Mouse (Mus musculus) splenic B cell, adult 2 months (primary cell): ENCODE results near the gene Trmt2a.

Experiments
- DNase-seq: peaks from one replicate; pipeline ENCODE4 v3.0.0-alpha.2; 2011; ENCODE audit warnings: low read depth, low spot score
- H3K27me3 ChIP-seq: 2 replicates; pipeline ENCODE4 v1.6.1; 2012; ENCODE audit warnings: mild to moderate bottlenecking, low read length, moderate library complexity, mixed read lengths; ENCODE audit not compliant: control insufficient read depth, poor library complexity, insufficient read depth, severe bottlenecking
- H3K36me3 ChIP-seq: 2 replicates; pipeline ENCODE4 v1.6.1; 2012; ENCODE audit warnings: mild to moderate bottlenecking, low read length, moderate library complexity, mixed read lengths; ENCODE audit not compliant: control insufficient read depth, poor library complexity, insufficient read depth, severe bottlenecking

Gene Trmt2a

DNA sequence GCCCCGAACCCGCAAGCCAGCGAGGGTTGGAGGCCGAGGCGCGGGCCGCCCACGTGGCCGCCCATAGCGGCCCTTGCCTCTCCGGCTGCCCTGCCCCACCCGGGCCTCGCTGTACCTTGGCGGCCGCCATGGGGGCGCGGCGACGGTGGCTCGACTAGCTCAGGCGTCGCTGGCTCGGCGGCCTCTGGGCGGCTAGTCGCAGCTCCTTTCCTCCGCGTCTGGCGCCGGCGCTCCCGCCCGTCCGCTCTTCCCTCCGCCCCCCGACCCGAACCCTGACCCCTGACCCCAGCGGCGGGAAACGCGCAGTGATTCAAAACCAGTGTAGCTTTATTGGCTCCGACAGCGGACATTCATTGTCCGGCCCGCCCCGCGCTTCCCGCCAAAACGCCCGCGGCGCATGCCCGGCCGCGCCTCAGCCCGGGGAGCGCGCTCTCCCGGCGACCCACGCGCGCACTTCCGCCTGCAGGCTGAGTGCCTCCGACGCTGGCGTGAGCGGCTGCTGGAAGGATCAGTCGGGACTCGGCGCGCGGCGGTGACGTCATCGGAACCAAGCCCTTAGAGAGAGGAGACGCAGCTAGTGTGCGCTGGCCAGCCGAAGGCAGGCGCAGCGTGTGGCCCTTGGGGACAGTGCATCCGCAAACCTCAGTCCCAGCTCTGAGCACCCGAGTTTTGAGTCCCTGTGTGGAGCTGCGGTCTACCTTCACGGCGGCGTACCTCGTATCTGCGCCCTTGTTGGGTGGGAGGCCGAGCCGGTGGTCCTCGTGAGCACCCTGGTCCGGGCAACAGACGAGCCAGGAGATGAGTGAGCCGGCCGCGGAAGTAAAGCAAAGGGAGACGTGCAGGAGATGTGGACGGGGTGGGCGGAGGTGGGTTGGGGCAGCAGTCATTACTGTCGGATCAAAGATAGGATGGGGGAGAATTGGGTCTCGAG is at the start of gene Trmt2a, which contains the start of gene Ranbp1:
Gene Trmt2a, plus strand, starts transcription at position 247 of the 931 bp plus-strand sequence.
Gene Ranbp1, minus strand, starts transcription at position 300 of the 931 bp plus-strand sequence.
- DNase-seq, result peak; percentile 99
- no peaks in the 10 kb centered on the region for H3K27me3 ChIP-seq
- H3K36me3 ChIP-seq, result peaks cover 7% of the 10 kb centered on the region

DNA sequence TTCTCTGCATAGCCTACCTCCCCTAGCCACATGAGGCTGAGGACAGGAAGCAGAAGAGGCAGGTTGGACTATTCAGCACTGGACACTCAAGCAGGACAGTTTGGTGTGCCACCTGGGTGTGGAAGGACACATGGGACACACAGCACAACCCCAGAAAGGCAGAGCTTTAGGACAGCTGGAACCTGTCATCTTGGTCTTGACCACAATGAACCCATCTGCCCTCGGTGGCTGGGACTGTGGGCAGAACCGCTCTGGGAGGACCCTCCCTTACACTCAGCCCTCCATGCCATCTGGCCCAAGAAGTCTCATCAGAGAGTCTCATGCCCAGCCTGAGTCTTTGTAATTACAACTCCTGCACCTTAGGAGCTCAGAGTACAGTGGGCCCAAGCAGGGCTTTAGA is 48.4 kb upstream of the Trmt2a start:
- Histone ChIP-seq H3K36me3 (no peaks in the 10 kb centered on the region), H3K27me3 (no peaks in the 10 kb centered on the region)
- DNase-seq, result no peak

DNA sequence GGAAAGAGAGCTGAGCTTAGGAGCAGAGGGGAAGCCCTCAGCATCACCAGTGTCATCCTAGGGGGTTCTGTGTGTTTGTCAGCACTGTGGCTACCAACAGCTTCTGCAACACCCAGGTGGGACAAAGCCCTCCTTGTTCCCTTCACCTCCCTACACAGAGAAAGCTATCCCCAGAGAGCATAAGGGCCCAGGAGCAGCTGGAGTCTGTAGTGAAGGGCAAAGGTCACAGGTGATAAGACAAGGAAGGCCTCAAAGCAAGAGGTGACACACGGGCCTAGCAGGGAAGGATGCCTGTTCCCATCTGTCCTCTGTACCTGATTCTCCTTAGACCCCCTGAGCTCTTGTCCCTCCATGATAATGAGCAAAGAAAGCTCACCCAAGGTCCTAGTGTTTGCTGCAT is 46.9 kb upstream of the Trmt2a start:
- no peaks in the 10 kb centered on the region for H3K27me3 ChIP-seq
- no peak for DNase-seq
- no peaks in the 10 kb centered on the region for H3K36me3 ChIP-seq

DNA sequence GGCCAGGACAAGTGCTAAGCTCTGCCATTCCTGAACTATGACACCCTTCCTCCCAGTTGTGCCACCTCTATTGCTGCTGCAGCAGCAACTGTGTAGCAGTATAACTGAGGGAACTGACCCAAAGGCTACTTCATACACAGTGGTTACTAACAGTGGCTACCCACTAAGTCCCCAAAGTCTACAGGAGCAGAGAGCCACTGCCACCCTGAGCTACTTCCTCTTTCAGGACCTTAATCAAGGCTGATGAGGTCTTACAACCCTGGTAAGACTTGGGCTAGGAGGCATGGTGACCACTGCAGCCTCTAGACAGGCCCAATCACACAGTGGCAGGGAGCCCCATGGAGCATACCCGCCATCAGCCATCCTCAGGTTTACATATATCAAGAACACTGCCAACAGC is 46.4 kb upstream of the Trmt2a start:
- Histone ChIP-seq H3K36me3 (no peaks in the 10 kb centered on the region), H3K27me3 (no peaks in the 10 kb centered on the region)
- DNase-seq, result no peak

DNA sequence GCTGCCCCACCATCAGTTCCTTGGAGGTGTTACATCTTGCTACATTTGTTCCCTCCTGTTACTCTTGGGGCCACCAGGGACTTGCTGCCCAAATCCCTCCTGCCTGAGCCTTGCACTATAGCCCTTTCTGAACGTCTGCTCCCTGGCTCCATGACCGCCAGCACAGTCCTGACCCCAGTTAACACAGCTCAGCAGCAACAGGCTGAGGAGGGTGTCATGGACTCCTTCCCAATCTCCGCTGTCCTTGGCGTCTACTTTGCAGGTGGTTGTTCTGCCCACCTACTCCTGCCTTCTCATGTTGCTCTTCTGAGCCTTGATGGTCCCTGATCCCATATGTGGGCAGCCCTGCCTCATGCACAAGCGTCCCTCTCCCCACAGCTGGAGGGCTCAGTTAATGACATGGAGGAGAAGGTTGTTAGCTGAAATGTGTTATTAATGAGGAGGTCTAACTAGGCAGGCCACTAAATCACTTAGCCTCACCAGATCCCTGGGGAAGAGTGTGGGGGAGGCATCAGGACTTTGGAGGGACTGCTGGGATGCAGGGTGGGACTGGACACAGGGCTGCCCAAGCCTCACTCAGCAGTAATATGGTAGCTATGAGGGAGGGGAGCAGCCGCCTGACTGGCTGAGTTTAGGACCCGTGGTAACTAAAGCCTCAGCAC is 44.9 kb upstream of the Trmt2a start:
- no peak for DNase-seq
- no peaks in the 10 kb centered on the region for H3K27me3 ChIP-seq
- no peaks in the 10 kb centered on the region for H3K36me3 ChIP-seq

DNA sequence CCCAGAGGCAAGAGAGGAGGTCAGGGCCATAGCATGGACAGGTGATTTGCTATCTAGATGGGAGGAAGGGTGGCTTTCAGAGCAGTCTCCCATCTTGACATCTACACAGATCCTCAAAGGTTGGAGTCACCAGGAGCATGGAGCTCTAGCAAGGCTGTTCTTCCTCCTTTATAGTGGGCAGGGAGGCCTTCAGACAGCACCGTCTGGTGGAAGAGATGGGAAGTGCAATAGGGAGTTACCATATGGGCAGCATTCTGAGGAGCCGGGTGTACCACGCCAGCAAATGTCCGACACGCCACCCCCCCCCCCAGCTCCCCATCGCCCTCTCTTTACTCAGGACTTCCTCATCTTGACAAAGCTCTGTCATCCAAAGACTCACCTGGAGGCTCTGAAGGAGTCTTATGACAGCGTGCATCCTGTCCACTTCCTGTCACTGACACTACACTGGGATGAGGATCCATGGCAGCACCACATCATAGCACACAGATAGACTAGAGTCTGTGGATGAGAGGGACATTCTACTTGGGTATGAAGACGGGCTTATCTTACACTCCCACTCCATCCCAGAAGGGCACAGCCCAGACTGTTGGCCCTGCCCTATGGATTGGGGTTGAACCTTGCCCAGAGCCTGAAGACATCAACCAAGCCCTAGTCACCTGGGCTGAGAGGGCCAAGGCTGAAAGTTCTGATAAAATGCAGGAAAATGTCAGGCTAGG is 37.6 kb upstream of the Trmt2a start:
- Histone ChIP-seq H3K36me3 (no peaks in the 10 kb centered on the region), H3K27me3 (no peaks in the 10 kb centered on the region)
- peak; percentile 58 for DNase-seq

DNA sequence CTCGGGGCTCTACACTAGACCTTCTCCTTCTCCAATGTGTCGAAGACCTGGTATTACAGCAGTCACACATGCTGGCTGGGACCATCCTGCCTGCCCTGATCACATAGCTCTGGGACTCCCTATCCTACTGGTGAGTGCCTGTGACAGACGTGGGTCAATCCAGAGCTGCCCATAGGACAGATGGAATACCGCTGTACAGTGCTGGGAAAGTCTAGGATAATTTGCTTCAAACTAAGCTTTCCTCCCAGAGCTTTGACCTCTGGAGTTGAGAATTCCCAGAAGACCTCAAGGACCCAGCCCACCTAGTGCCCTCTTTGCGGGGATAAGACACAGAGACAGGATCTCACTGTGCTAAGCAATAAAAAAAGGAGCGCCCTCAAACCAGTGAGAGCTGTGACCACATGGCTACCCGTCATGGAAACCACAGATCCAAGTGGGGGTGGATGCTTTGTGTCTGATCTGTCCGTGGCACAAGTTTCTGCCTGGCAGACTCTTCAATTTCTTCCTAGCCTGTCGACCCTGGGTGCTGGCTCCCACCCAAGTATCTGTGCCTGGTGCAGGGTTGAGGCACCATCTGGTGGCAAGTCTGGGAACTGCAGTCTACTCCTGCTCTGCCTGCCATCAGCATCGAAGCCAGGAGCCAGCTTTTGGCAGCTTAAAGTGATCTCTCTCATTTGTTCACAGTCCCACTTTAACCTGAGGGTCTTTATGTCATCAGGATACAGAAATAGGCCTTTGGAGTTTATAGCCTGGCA is 36.9 kb upstream of the Trmt2a start:
- no peaks in the 10 kb centered on the region for H3K36me3 ChIP-seq
- H3K27me3 ChIP-seq, result no peaks in the 10 kb centered on the region
- peak; percentile 82 for DNase-seq

DNA sequence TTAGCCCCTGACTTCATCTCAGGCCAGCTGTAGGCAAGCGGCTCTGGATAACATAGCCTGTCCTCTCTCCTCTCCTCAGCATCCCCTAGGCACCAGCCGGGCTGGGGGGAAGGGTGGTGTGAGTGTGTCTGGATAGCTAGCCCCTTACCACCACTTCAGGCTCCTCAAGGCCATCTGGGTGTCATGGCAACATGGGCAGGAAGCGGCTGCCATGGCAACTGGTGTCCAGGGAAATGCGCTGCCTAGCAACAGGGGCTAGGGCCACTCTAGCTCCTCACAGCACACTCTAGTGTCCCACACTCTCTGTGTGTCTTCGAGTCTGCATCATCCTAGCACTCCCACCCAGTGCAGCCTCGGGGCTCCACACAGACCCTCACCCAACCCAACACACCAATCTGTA is 34.8 kb upstream of the Trmt2a start:
- no peaks in the 10 kb centered on the region for H3K27me3 ChIP-seq
- no peak for DNase-seq
- no peaks in the 10 kb centered on the region for H3K36me3 ChIP-seq

DNA sequence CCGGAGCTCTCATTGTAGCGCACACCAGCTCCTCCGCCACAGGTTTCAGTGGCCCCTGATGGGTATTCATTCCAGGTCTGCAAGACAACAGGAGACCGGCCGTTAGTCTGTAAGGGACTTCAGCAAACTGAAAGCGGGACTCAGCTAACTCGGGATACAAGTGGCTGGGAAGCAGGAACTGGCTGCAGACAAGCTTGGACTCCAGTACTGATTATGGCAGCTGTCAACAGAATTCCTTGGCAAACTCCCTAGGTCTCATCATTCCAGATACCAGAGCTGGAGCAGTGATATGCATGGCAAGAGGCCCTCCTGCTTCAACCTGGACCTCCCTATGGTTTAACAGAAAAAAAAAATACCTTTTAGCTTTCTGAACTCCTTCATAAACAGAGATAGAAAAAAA is 33.6 kb upstream of the Trmt2a start:
- H3K27me3 ChIP-seq, result no peaks in the 10 kb centered on the region
- no peak for DNase-seq
- no peaks in the 10 kb centered on the region for H3K36me3 ChIP-seq

DNA sequence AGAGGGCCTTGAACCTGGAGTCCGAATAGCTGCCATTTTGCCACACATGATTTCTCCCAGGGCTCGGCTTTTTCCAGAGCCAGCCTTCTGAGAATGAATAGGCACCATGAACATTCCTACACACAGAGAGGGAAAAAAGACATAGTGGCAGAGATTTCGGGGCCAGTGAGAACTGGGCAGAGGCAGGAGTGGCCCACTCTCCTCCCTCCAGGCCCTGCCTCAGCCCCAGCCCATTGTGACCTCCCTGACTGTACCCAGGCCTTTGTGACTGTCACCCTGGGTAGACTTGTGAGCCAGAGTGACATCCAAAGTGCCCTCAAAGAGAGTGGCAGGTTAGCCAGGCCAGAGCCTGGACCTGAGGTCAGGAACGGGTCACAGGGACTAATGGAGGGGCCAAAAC is 30.9 kb upstream of the Trmt2a start, which contains the start of gene Ccdc188:
Gene Ccdc188, plus strand, starts transcription at position 301 of the 400 bp plus-strand sequence.
- DNase-seq, result no peak
- no peaks in the 10 kb centered on the region for H3K27me3 ChIP-seq
- peaks cover under 1% of the 10 kb centered on the region; the same call in 1 of the 2 replicates for H3K36me3 ChIP-seq

DNA sequence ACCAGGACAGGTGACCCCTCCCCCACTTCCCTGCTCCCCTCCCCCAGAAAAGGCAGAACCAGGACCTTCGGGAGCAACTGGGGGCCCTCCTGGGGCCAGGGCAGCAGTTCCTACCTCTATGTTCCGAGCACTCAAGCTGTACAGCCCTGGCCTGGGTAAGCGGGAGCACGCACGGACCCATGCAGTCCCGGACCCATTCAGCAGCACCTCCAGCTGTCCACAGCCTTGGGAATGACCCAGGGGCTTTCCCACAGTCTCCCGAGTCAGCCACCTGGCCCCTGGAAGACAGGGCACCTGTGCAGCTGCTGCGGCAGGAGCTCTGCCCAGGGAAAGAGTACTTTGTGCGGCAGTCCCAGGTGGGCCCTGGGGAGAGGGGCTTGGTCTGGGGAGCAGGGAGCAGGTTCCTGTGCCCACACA is 29.9 kb upstream of the Trmt2a start:
- no peak for DNase-seq
- Histone ChIP-seq H3K36me3 (peaks cover 2% of the 10 kb centered on the region; the same call in 1 of the 2 replicates), H3K27me3 (no peaks in the 10 kb centered on the region)

DNA sequence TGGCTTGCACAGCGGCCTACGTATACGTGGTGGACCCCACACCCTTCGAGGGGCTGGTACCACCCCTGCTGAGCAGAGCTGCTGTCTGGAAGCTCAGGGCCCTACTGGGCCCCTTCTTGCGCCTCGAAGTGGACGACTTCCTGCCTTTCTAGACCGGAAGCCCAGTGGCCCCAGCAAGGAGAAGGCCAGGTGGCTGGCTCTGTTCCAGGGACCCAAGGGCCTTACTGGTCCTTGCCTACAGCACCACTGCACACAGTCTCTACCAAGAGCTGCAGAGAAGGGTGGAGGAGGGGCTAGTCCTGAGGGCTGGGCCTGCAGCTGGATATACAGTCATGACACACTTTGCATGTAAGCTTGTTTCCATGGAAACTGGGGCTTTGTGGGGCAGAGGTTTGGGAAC is 28.5 kb upstream of the Trmt2a start:
- Histone ChIP-seq H3K27me3 (no peaks in the 10 kb centered on the region), H3K36me3 (peaks cover 5% of the 10 kb centered on the region; the same call in 1 of the 2 replicates)
- DNase-seq, result peak; percentile 14

DNA sequence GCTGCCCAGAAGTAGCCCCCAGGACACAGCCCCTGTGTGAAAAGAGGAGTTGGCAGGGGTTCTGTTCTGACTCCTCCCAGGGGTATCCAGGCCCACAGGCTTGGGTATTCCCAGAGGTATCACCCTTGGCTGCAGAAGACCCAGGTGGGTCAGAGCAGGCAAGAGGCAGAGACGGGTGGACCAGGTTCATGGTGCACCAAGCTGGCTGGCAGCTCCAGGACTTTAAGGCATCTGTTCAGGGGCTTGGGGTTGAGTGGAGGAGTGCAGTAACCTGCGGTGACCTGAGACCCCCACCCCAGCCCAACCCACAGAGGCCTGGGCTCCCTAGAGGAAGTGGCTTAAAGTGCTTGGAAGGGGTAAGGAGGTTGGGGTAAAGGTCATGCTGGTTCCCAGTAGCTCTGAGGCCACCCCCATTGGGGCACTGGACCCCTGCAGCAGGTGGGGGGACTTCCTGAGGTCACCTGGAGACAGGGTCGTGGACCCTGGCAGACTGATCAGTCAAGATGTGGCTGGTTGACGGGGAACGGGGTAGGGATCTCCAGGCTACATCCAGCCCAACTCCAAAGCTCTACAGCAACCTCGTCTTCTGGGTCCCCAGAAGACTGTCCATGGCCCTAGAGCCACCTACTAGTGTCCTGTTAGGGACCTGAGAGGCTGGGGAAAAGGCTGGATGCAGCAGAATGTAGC is 27.5 kb upstream of the Trmt2a start:
- H3K27me3 ChIP-seq, result no peaks in the 10 kb centered on the region
- H3K36me3 ChIP-seq, result peaks cover 6% of the 10 kb centered on the region
- no peak for DNase-seq

DNA sequence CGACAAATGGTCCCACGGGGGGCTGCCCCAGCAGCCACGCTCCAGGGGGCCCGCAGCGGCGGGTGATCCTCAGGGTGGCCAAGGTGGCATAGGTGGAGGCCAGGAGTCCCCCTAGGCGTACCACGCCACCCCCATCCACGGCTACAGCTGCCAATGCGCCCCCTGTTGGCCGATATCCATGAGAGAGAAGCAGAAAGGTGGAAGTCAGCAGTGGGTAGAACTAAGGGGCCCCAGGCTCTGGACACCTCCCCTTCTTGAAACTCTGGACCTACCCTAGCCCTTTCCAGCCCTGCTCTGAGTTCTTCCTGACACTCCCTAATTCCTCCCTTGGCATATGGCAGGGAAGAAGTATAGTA is 27.0 kb upstream of the Trmt2a start:
- H3K36me3 ChIP-seq, result peaks cover 6% of the 10 kb centered on the region
- no peaks in the 10 kb centered on the region for H3K27me3 ChIP-seq
- peak; percentile 20 for DNase-seq
